Mouse (Mus musculus) testis, adult 2 months (tissue): ENCODE measurements around the gene Arl13a.

Experiments
- CTCF ChIP-seq: fragments of 200-500 bp; IDR thresholded peaks from 2 replicates; pipeline ENCODE4 v1.5.1; 2012; ENCODE audit warnings: low read depth, mild to moderate bottlenecking, inconsistent platforms, low read length, moderate library complexity; ENCODE audit not compliant: control insufficient read depth, insufficient read depth, insufficient replicate concordance
- POLR2A ChIP-seq: fragments of 200-500 bp; IDR thresholded peaks from 2 replicates; pipeline ENCODE4 v1.6.1; 2012; ENCODE audit warnings: low read depth, mild to moderate bottlenecking, inconsistent platforms, low read length, moderate library complexity; ENCODE audit not compliant: control insufficient read depth

DNA sequence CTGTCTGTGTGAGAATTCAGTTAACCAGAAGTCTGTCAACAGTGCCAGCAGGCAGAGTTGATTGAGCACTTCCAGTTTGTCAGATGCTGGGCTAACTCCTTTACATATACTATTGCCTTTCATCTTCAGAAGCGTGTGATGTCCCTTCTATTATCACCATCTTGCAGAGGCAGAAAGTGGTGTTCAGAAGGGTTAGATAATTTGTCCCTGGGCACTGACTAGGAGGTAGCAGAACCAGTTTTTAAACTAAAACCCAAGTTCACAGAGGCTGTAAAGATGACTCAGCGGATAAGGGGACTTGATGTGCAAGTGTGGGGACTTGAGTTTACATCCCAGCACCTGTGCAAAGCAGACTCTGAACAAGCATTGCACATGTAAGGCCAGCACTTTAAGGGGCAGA is 21.2 kb downstream of the Arl13a start:
- TF ChIP-seq POLR2A, result no peak
- TF ChIP-seq CTCF, result no peak
